Mouse (Mus musculus) ES-Bruce4 (cell line): ENCODE measurements around the gene Hsdl2.

ENCODE experiments used
- CTCF ChIP-seq: IDR thresholded peaks from one replicate; pipeline ENCODE4 v1.8.1; 2011; ENCODE audit warnings: low read depth, low read length
- EP300 ChIP-seq: IDR thresholded peaks from 2 replicates; pipeline ENCODE4 v1.6.1; 2011; ENCODE audit warnings: low read depth, low read length; ENCODE audit not compliant: insufficient read depth
- POLR2A ChIP-seq: IDR thresholded peaks from one replicate; pipeline ENCODE4 v1.8.1; 2011; ENCODE audit warnings: low read length; ENCODE audit not compliant: insufficient read depth

DNA sequence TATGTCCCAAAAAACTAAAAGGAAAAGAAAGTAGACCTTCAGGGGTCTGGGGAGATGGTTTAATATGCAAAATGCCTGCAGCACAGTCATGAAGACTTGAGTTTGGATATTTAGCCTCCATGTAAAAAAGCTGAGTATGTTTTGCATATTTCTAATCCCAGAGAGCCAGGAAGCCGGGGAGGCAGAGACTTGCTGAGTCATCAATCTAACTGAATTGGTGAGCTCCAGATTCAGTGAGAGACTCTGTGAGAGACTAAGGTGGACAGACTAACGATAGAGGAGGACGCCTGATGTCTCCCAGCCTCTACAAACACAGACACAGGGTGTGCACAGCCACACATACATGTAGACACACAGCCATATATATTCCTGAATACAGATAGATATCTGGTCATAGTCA lies 23.5 kb downstream of the Hsdl2 start:
- TF ChIP-seq POLR2A (no peak), CTCF (no peak), EP300 (no peak)
